Mouse (Mus musculus) lung, embryonic 14.5 days (tissue): ENCODE measurements around the gene Ift27. TPM values are rescaled to one million over a fixed set of nuclear protein-coding genes. Genes with fewer than 3 reads are reported as not detected.

Source experiments
- ATAC-seq: fragments of 200-750 bp; cut with Nextera tagmentation; 2 replicates; pipeline ENCODE4 v1.8.0; 2017; ENCODE audit warnings: mild to moderate bottlenecking, moderate TSS enrichment, moderate library complexity; ENCODE audit not compliant: insufficient read depth
- DNase-seq: peaks from one replicate; pipeline ENCODE4 v3.0.0-alpha.2; 2015
- H3K27ac ChIP-seq: fragments of 300-500 bp; sonication (generic); 2 replicates; pipeline ENCODE4 v1.5.1; 2014; ENCODE audit warnings: low read depth, mild to moderate bottlenecking, moderate library complexity
- H3K27me3 ChIP-seq: fragments of 300-500 bp; sonication (generic); 2 replicates; pipeline ENCODE4 v1.6.1; 2014; ENCODE audit warnings: low read length, control low read depth; ENCODE audit not compliant: insufficient read depth
- H3K36me3 ChIP-seq: fragments of 300-500 bp; sonication (generic); 2 replicates; pipeline ENCODE4 v1.6.1; 2014; ENCODE audit warnings: control low read depth; ENCODE audit not compliant: insufficient read depth
- H3K4me1 ChIP-seq: fragments of 300-500 bp; sonication (generic); 2 replicates; pipeline ENCODE4 v1.6.1; 2014; ENCODE audit warnings: antibody characterized with exemption, control low read depth; ENCODE audit not compliant: insufficient read depth
- H3K4me2 ChIP-seq: fragments of 300-500 bp; sonication (generic); 2 replicates; pipeline ENCODE4 v1.6.1; 2014; ENCODE audit warnings: mild to moderate bottlenecking
- H3K4me3 ChIP-seq: fragments of 300-500 bp; sonication (generic); 2 replicates; pipeline ENCODE4 v1.5.1; 2014; ENCODE audit warnings: low read depth, low read length
- H3K9ac ChIP-seq: fragments of 300-500 bp; sonication (generic); 2 replicates; pipeline ENCODE4 v1.6.1; 2014
- H3K9me3 ChIP-seq: fragments of 300-500 bp; sonication (generic); 2 replicates; pipeline ENCODE4 v1.6.1; 2016; ENCODE audit warnings: low read depth, low read length, control low read depth
- CTCF ChIP-seq: IDR thresholded peaks from 2 replicates; pipeline ENCODE4 v1.5.1; 2016; ENCODE audit warnings: antibody characterized with exemption, low read depth
- WGBS: fragments of 180-500 bp; shearing (Covaris S2); extraction: QIAGEN DNeasy Blood & Tissue Kit; methylation state at CpG from one replicate; pipeline ENCODE4 v1.1.7; 2014; 5-methylcytosine and 5-hydroxymethylcytosine counted together
- polyA plus RNA-seq: library from polyadenylated mRNA; unstranded; fragments of >200 nt; fragmentation: Nextera tagmentation; extraction: Ambion mirVana; gene quantifications from 2 replicates; pipeline ENCODE4 v1.2.1, GENCODE M21; 2014

The Ift27 gene
- polyA plus RNA-seq, 1 experiment from 2014 or later, result 95.0 TPM

GRCm38 (mm10) chr15:78172256-78172898 is 1.5 kb downstream of the Ift27 start:
- DNase-seq (no peak), ATAC-seq (no peak)
- no peak overlapping the region for H3K4me3 ChIP-seq
- no peak for TF ChIP-seq CTCF
- no peaks in the 10 kb centered on the region for H3K9me3 ChIP-seq
- 70% methylated on average over 11 of the region's 11 CpGs for WGBS
- H3K27ac ChIP-seq, result no peak overlapping the region
- peak overlapping the region; percentile 87 for H3K4me2 ChIP-seq
- H3K27me3 ChIP-seq, result no peaks in the 10 kb centered on the region
- no peak overlapping the region for H3K9ac ChIP-seq
- no peaks in the 10 kb centered on the region for H3K36me3 ChIP-seq
- H3K4me1 ChIP-seq, result peaks cover 9% of the 10 kb centered on the region

GRCm38 (mm10) chr15:78171651-78172050 is 2.3 kb downstream of the Ift27 start:
- Histone ChIP-seq H3K4me3 (no peak overlapping the region), H3K27me3 (no peaks in the 10 kb centered on the region), H3K36me3 (no peaks in the 10 kb centered on the region), H3K4me1 (peaks cover 9% of the 10 kb centered on the region), H3K9ac (no peak overlapping the region), H3K9me3 (no peaks in the 10 kb centered on the region), H3K27ac (no peak overlapping the region), H3K4me2 (no peak overlapping the region)
- DNase-seq, result no peak
- 88% methylated on average over 10 of the region's 10 CpGs for WGBS
- ATAC-seq, result no peak
- TF ChIP-seq CTCF, result peak; percentile 23; the same call in 1 of the 2 replicates

GRCm38 (mm10) chr15:78170708-78171107 is 3.2 kb downstream of the Ift27 start:
- Histone ChIP-seq H3K9me3 (no peaks in the 10 kb centered on the region), H3K27me3 (no peaks in the 10 kb centered on the region), H3K9ac (no peak overlapping the region), H3K4me2 (no peak overlapping the region), H3K4me1 (peaks cover 9% of the 10 kb centered on the region), H3K27ac (no peak overlapping the region), H3K36me3 (peaks cover 7% of the 10 kb centered on the region; the same call in 1 of the 2 replicates), H3K4me3 (no peak overlapping the region)
- WGBS, result 89% methylated on average over 15 of the region's 15 CpGs
- DNase-seq (no peak), ATAC-seq (no peak)
- TF ChIP-seq CTCF, result no peak

- WGBS, result 67% methylated on average over 11 of the region's 11 CpGs
- no peak for ATAC-seq
- no peak for TF ChIP-seq CTCF
Measured at GRCm38 (mm10) chr15:78169566-78169965, 4.3 kb downstream of the Ift27 start.

GRCm38 (mm10) chr15:78165292-78165691 is 8.6 kb downstream of the Ift27 start:
- Histone ChIP-seq H3K9ac (no peak overlapping the region), H3K27ac (no peak overlapping the region), H3K27me3 (no peaks in the 10 kb centered on the region), H3K4me2 (no peak overlapping the region), H3K9me3 (no peaks in the 10 kb centered on the region), H3K4me3 (no peak overlapping the region), H3K4me1 (no peaks in the 10 kb centered on the region), H3K36me3 (peaks cover 19% of the 10 kb centered on the region)
- 86% methylated on average over 4 of the region's 4 CpGs for WGBS
- DNase-seq, result no peak
- ATAC-seq, result no peak
- TF ChIP-seq CTCF, result no peak

More at GRCm38 (mm10) chr15:78169566-78169965, 4.3 kb downstream of the Ift27 start:
- Histone ChIP-seq H3K9me3 (no peaks in the 10 kb centered on the region), H3K27me3 (no peaks in the 10 kb centered on the region), H3K4me1 (peaks cover 9% of the 10 kb centered on the region), H3K27ac (no peak overlapping the region), H3K4me3 (no peak overlapping the region), H3K9ac (no peak overlapping the region), H3K36me3 (peaks cover 8% of the 10 kb centered on the region; the same call in 1 of the 2 replicates), H3K4me2 (no peak overlapping the region)
- DNase-seq, result no peak

- no peak overlapping the region for H3K9ac ChIP-seq
- H3K4me1 ChIP-seq, result no peaks in the 10 kb centered on the region
- H3K27me3 ChIP-seq, result no peaks in the 10 kb centered on the region
- peaks cover 19% of the 10 kb centered on the region for H3K36me3 ChIP-seq
- 88% methylated on average over 11 of the region's 11 CpGs for WGBS
- H3K27ac ChIP-seq, result no peak overlapping the region
- no peak overlapping the region for H3K4me3 ChIP-seq
- H3K9me3 ChIP-seq, result no peaks in the 10 kb centered on the region
- no peak for TF ChIP-seq CTCF
- ATAC-seq (no peak), DNase-seq (no peak)
- no peak overlapping the region for H3K4me2 ChIP-seq
Measured at GRCm38 (mm10) chr15:78164466-78164865, 9.4 kb downstream of the Ift27 start.

- no peaks in the 10 kb centered on the region for H3K27me3 ChIP-seq
- H3K27ac ChIP-seq, result no peak overlapping the region
- no peak for DNase-seq
- no peak overlapping the region for H3K4me2 ChIP-seq
- no peak overlapping the region for H3K4me3 ChIP-seq
- H3K36me3 ChIP-seq, result peaks cover 19% of the 10 kb centered on the region
- H3K9me3 ChIP-seq, result no peaks in the 10 kb centered on the region
- TF ChIP-seq CTCF, result no peak
- no peaks in the 10 kb centered on the region for H3K4me1 ChIP-seq
- H3K9ac ChIP-seq, result no peak overlapping the region
- ATAC-seq, result no peak
- WGBS, result 75% methylated on average over 9 of the region's 9 CpGs
Measured at GRCm38 (mm10) chr15:78161946-78162345, 12.0 kb downstream of the Ift27 start.
